13 mouse cellular contexts compared by ENCODE assay signal in genomic region chr11:75876043-75876780, GRCm38 (mm10).
DNase-seq lines count a peak whose midpoint lies in the region; ATAC-seq and TF ChIP-seq lines count a peak whose summit lies in the region.
"Had no signal": no experiment of that assay in that cellular context is flagged by ENCODE, and none has a peak within 500 bp of the region (broad histone marks: within the 10 kb centered on the region; RNA-seq: fewer than 3 reads in every experiment).

No protein-coding gene starts in this region.

- DNase-seq in adrenal gland, adult (ENCODE audit: inconsistent age in 2 of 2, low spot score in 1 of 2) = peak; percentile 71 to 84
- DNase-seq in adrenal gland, postnatal 4 days (ENCODE audit: low spot score in 2 of 2) = no peak
- DNase-seq in midbrain, embryonic 11.5 days (ENCODE audit: low spot score, missing footprints) = no peak
- DNase-seq in brain, adult 2 months (ENCODE audit: low read depth, low spot score) = peak; percentile 19
- no peak for DNase-seq in kidney, adult 2 months
- DNase-seq: cerebellum, postnatal 14 days; right cerebral cortex, adult 18-20 months had no signal

- WGBS in midbrain, embryonic 12.5 days = 53% methylated on average over 15 of the region's 15 CpGs
- WGBS in midbrain, embryonic 11.5 days = 56% methylated on average over 14 of the region's 15 CpGs
- WGBS in kidney, adult 2 months = 61% methylated on average over 15 of the region's 15 CpGs

- H3K9ac ChIP-seq in midbrain, embryonic 12.5 days (replicated peaks) = no peak overlapping the region
- H3K9ac ChIP-seq in midbrain, embryonic 11.5 days (ENCODE audit: low read length) = no peak overlapping the region
- H3K9ac ChIP-seq: forebrain, embryonic 12.5 days had no signal

- H3K4me2 ChIP-seq in midbrain, embryonic 12.5 days (replicated peaks) = no peak overlapping the region
- H3K4me2 ChIP-seq in midbrain, embryonic 11.5 days = no peak overlapping the region
- H3K4me2 ChIP-seq: forebrain, embryonic 12.5 days had no signal

- H3K36me3 ChIP-seq in midbrain, embryonic 12.5 days = no peaks in the 10 kb centered on the region
- no peaks in the 10 kb centered on the region for H3K36me3 ChIP-seq in midbrain, embryonic 11.5 days (ENCODE audit: control insufficient read depth, insufficient read depth, low read length)
- no peaks in the 10 kb centered on the region for H3K36me3 ChIP-seq in kidney, adult 2 months (ENCODE audit: control insufficient read depth, insufficient read depth, low read length)
- H3K36me3 ChIP-seq: forebrain, embryonic 12.5 days; midbrain, embryonic 10.5 days had no signal

- ATAC-seq in midbrain, embryonic 12.5 days (ENCODE audit: low FRiP score, low read depth) = no peak
- ATAC-seq in midbrain, embryonic 11.5 days (ENCODE audit: low FRiP score) = no peak
- ATAC-seq in megakaryocyte-erythroid progenitor cell, adult 5-6 weeks (replicated peaks; ENCODE audit: low FRiP score, low TSS enrichment, poor library complexity, severe bottlenecking) = peak; percentile 73
- no peak for ATAC-seq in cerebellum, adult (ENCODE audit: insufficient number of reproducible peaks, low FRiP score, low TSS enrichment)

- no peak overlapping the region for H3K4me3 ChIP-seq in midbrain, embryonic 12.5 days
- no peak overlapping the region for H3K4me3 ChIP-seq in midbrain, embryonic 11.5 days (ENCODE audit: low read depth, low read length)
- H3K4me3 ChIP-seq in kidney, adult 2 months (ENCODE audit: insufficient read depth, low read depth, low read length) = no peak overlapping the region
- H3K4me3 ChIP-seq: forebrain, embryonic 12.5 days; left cerebral cortex, adult 2 months; midbrain, embryonic 10.5 days had no signal

- TF ChIP-seq CTCF in kidney, adult 2 months (conservative IDR thresholded peaks at IDR 0.05; ENCODE audit: insufficient read depth, insufficient read length, low read depth, low read length) = no peak

- peaks cover 9% of the 10 kb centered on the region for H3K4me1 ChIP-seq in midbrain, embryonic 12.5 days
- no peaks in the 10 kb centered on the region for H3K4me1 ChIP-seq in midbrain, embryonic 11.5 days (ENCODE audit: control insufficient read depth, insufficient read depth, low read length)
- H3K4me1 ChIP-seq in kidney, adult 2 months (ENCODE audit: control insufficient read depth, insufficient read depth, low read length) = no peaks in the 10 kb centered on the region

- H3K9me3 ChIP-seq in midbrain, embryonic 12.5 days = no peaks in the 10 kb centered on the region
- H3K9me3 ChIP-seq in midbrain, embryonic 11.5 days (ENCODE audit: control insufficient read depth, low read length) = no peaks in the 10 kb centered on the region
- H3K9me3 ChIP-seq: forebrain, embryonic 12.5 days; midbrain, embryonic 10.5 days had no signal

- no peak for TF ChIP-seq POLR2A in kidney, adult 2 months (IDR thresholded peaks at IDR 0.05; ENCODE audit: low read depth, low read length)

- 0 out of 2 replicates have a peak overlapping the region, but pooled peaks have one; percentile 35 for H3K27ac ChIP-seq in midbrain, embryonic 12.5 days (replicated peaks)
- H3K27ac ChIP-seq in midbrain, embryonic 11.5 days (ENCODE audit: low read depth, low read length) = no peak overlapping the region
- H3K27ac ChIP-seq in kidney, adult 2 months (ENCODE audit: insufficient read depth, low read depth, low read length) = no peak overlapping the region
- H3K27ac ChIP-seq: forebrain, embryonic 12.5 days; left cerebral cortex, adult 2 months; midbrain, embryonic 10.5 days had no signal

- no peaks in the 10 kb centered on the region for H3K27me3 ChIP-seq in midbrain, embryonic 12.5 days
- H3K27me3 ChIP-seq in midbrain, embryonic 11.5 days (ENCODE audit: control insufficient read depth, insufficient read depth, low read length) = no peaks in the 10 kb centered on the region
- no peaks in the 10 kb centered on the region for H3K27me3 ChIP-seq in kidney, adult 2 months (replicated peaks; ENCODE audit: control insufficient read depth, insufficient read depth, low read length)
- H3K27me3 ChIP-seq: forebrain, embryonic 12.5 days had no signal

Comparison
In these comparisons a context has a peak if more than half of its experiments do, and no peak if none do; other contexts are left out.
1. DNase-seq: peak in adrenal gland, adult (2 of 2) and brain, adult 2 months (single experiment); none in adrenal gland, postnatal 4 days (0 of 2), midbrain, embryonic 11.5 days (single experiment) and kidney, adult 2 months (single experiment).